Mouse (Mus musculus) CH12.LX (cell line): ENCODE data around the gene Snap25.

Experiments used
- CHD1 ChIP-seq: IDR thresholded peaks from 2 replicates; pipeline ENCODE4 v1.6.1; 2012; ENCODE audit warnings: low read depth, low read length, improper control_type of control experiment, inconsistent platforms
- CHD2 ChIP-seq: IDR thresholded peaks from 2 replicates; pipeline ENCODE4 v1.6.1; 2011; ENCODE audit warnings: low read length, improper control_type of control experiment
- CTCF ChIP-seq, 2 experiments: IDR thresholded peaks in 1 of 2; conservative IDR thresholded peaks in 1 of 2; 2 replicates each; pipeline ENCODE4 v1.5.1; 2011 to 2012; ENCODE audit warnings: low read depth in 2 of 2, low read length in 2 of 2, improper control_type of control experiment in 1 of 2, inconsistent platforms in 1 of 2, mild to moderate bottlenecking in 1 of 2, moderate library complexity in 1 of 2
- ELF1 ChIP-seq: IDR thresholded peaks from 2 replicates; pipeline ENCODE4 v1.6.1; 2014; ENCODE audit warnings: low read depth, mild to moderate bottlenecking, inconsistent platforms, low read length, improper control_type of control experiment
- EP300 ChIP-seq: IDR thresholded peaks from 2 replicates; pipeline ENCODE4 v1.6.1; 2011; ENCODE audit warnings: low read length, improper control_type of control experiment
- MAX ChIP-seq: IDR thresholded peaks from 2 replicates; pipeline ENCODE4 v1.6.1; 2011; ENCODE audit warnings: low read length, improper control_type of control experiment
- POLR2A ChIP-seq: IDR thresholded peaks from 2 replicates; pipeline ENCODE4 v1.6.1; 2011; ENCODE audit warnings: low read depth, mild to moderate bottlenecking, improper control_type of control experiment, low read length
- RCOR1 ChIP-seq: conservative IDR thresholded peaks from 2 replicates; pipeline ENCODE4 v1.6.1; 2012; ENCODE audit warnings: low read depth, mild to moderate bottlenecking, inconsistent platforms, low read length, improper control_type of control experiment
- SIN3A ChIP-seq: IDR thresholded peaks from 2 replicates; pipeline ENCODE4 v1.6.1; 2012; ENCODE audit warnings: low read length, improper control_type of control experiment, inconsistent platforms
- TBP ChIP-seq: conservative IDR thresholded peaks from 2 replicates; pipeline ENCODE4 v1.6.1; 2011; ENCODE audit warnings: low read depth, low read length, improper control_type of control experiment
- TCF12 ChIP-seq: IDR thresholded peaks from 2 replicates; pipeline ENCODE4 v1.6.1; 2014; ENCODE audit warnings: low read depth, mild to moderate bottlenecking, inconsistent platforms, low read length, improper control_type of control experiment
- UBTF ChIP-seq: IDR thresholded peaks from 2 replicates; pipeline ENCODE4 v1.6.1; 2012; ENCODE audit warnings: low read depth, mild to moderate bottlenecking, inconsistent platforms, low read length, improper control_type of control experiment, moderate library complexity
- USF1 ChIP-seq: IDR thresholded peaks from 2 replicates; pipeline ENCODE4 v1.6.1; 2014; ENCODE audit warnings: low read depth, mild to moderate bottlenecking, inconsistent platforms, low read length, improper control_type of control experiment

DNA sequence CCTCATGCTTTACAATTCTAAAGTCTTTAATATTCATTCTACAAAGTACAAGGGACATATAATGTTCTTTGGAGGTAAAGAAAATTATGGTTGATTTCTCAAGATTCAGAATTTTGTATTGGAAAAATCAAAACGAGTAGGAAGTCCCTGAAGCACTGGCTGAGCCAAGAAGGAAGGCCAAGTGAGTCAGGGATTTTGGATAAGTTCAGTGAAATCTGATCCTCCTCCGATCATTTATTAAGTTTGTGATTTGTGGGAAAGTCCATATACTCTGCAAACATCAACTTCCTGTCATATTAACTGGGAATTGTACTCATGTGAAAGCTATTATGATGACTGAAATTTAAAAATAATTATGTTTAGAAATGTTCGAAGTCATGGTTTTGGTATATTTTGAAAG lies 43.6 kb upstream of the Snap25 start:
- no peak for TF ChIP-seq TCF12
- no peak for TF ChIP-seq POLR2A
- no peak for TF ChIP-seq EP300
- no peak for TF ChIP-seq CTCF (conservative IDR thresholded peaks at IDR 0.05 in 1 of 2, IDR thresholded peaks at IDR 0.05 in 1 of 2; ENCODE audit: low read depth in 2 of 2, low read length in 2 of 2)
- TF ChIP-seq RCOR1: no peak
- TF ChIP-seq USF1: no peak
- no peak for TF ChIP-seq UBTF
- no peak for TF ChIP-seq MAX
- no peak for TF ChIP-seq SIN3A
- TF ChIP-seq CHD2: no peak
- TF ChIP-seq ELF1: no peak
- TF ChIP-seq TBP: no peak
- no peak for TF ChIP-seq CHD1
